Mouse (Mus musculus) MEL (cell line): ENCODE measurements around the gene Vps52. TPM values are rescaled to one million over a fixed set of nuclear protein-coding genes. Genes with fewer than 3 reads are reported as not detected.

Source experiments
- DNase-seq: peaks from one replicate; pipeline ENCODE4 v3.0.0; 2011; ENCODE audit warnings: low read depth, low spot score
- H3K27ac ChIP-seq: 2 replicates; pipeline ENCODE4 v1.5.1; 2012; ENCODE audit warnings: low read depth, mild to moderate bottlenecking, control low read depth, low read length, moderate library complexity; ENCODE audit not compliant: control insufficient read depth
- H3K27me3 ChIP-seq, 2 experiments: fragments of 150-350 bp in 1 of 2; sonication (generic) in 1 of 2; 2 replicates each; pipeline ENCODE4 v1.6.1; 2012; ENCODE audit warnings: low read length in 2 of 2, mild to moderate bottlenecking in 2 of 2, improper control_type of control experiment in 1 of 2, moderate library complexity in 1 of 2; ENCODE audit not compliant: insufficient read depth in 2 of 2, control insufficient read depth in 1 of 2
- H3K36me3 ChIP-seq, 2 experiments: 2 replicates each; pipeline ENCODE4 v1.6.1; 2012 to 2014; ENCODE audit warnings: low read length in 2 of 2, improper control_type of control experiment in 1 of 2, inconsistent platforms in 1 of 2, mild to moderate bottlenecking in 1 of 2; ENCODE audit not compliant: insufficient read depth in 2 of 2, control insufficient read depth in 1 of 2
- H3K4me1 ChIP-seq, 2 experiments: fragments of 150-350 bp in 1 of 2; sonication (generic) in 1 of 2; 2 replicates each; pipeline ENCODE4 v1.6.1; 2012; ENCODE audit warnings: low read length in 2 of 2, improper control_type of control experiment in 1 of 2, mild to moderate bottlenecking in 1 of 2; ENCODE audit not compliant: insufficient read depth in 2 of 2, control insufficient read depth in 1 of 2
- H3K4me3 ChIP-seq, 2 experiments: fragments of 150-350 bp in 1 of 2; sonication (generic) in 1 of 2; 2 replicates each; pipeline ENCODE4 v1.5.1; 2012; ENCODE audit warnings: low read depth in 2 of 2, low read length in 2 of 2, mild to moderate bottlenecking in 2 of 2, moderate library complexity in 2 of 2, control low read depth in 1 of 2, improper control_type of control experiment in 1 of 2; ENCODE audit not compliant: control insufficient read depth in 1 of 2, insufficient read depth in 1 of 2
- H3K79me2 ChIP-seq: 2 replicates; pipeline ENCODE4 v1.6.1; 2012; ENCODE audit warnings: mild to moderate bottlenecking, low read length, moderate library complexity; ENCODE audit not compliant: control insufficient read depth, poor library complexity, insufficient read depth
- H3K9ac ChIP-seq: 2 replicates; pipeline ENCODE4 v1.6.1; 2012; ENCODE audit warnings: low read depth, mild to moderate bottlenecking, control low read depth, low read length, moderate library complexity; ENCODE audit not compliant: control insufficient read depth, poor library complexity, severe bottlenecking
- H3K9me3 ChIP-seq: fragments of 150-350 bp; sonication (generic); replicated peaks from 2 replicates; pipeline ENCODE4 v1.6.1; 2012; ENCODE audit warnings: mild to moderate bottlenecking, low read length, improper control_type of control experiment, moderate library complexity; ENCODE audit not compliant: insufficient read depth
- BHLHE40 ChIP-seq: IDR thresholded peaks from 2 replicates; pipeline ENCODE4 v1.6.1; 2012; ENCODE audit warnings: low read depth, mild to moderate bottlenecking, inconsistent platforms, low read length, improper control_type of control experiment, borderline replicate concordance
- CHD1 ChIP-seq: IDR thresholded peaks from 2 replicates; pipeline ENCODE4 v1.6.1; 2012; ENCODE audit warnings: low read depth, mild to moderate bottlenecking, inconsistent platforms, low read length, improper control_type of control experiment
- ELF1 ChIP-seq: IDR thresholded peaks from 2 replicates; pipeline ENCODE4 v1.6.1; 2014; ENCODE audit warnings: low read depth, mild to moderate bottlenecking, inconsistent platforms, low read length, improper control_type of control experiment, moderate library complexity
- GATA1 ChIP-seq: IDR thresholded peaks from 2 replicates; pipeline ENCODE4 v1.6.1; 2011; ENCODE audit warnings: low read depth, low read length, improper control_type of control experiment
- HCFC1 ChIP-seq: IDR thresholded peaks from 2 replicates; pipeline ENCODE4 v1.6.1; 2012; ENCODE audit warnings: low read depth, mild to moderate bottlenecking, inconsistent platforms, low read length, improper control_type of control experiment, moderate library complexity
- JUND ChIP-seq: IDR thresholded peaks from 2 replicates; pipeline ENCODE4 v1.6.1; 2011; ENCODE audit warnings: low read depth, mild to moderate bottlenecking, improper control_type of control experiment, low read length
- KAT2A ChIP-seq: conservative IDR thresholded peaks from 2 replicates; pipeline ENCODE4 v1.6.1; 2012; ENCODE audit warnings: low read depth, low read length, improper control_type of control experiment, inconsistent platforms
- MAFK ChIP-seq: IDR thresholded peaks from 2 replicates; pipeline ENCODE4 v1.6.1; 2011; ENCODE audit warnings: low read depth, mild to moderate bottlenecking, low read length, improper control_type of control experiment, borderline replicate concordance
- MEF2A ChIP-seq: IDR thresholded peaks from 2 replicates; pipeline ENCODE4 v1.6.1; 2014; ENCODE audit warnings: low read depth, mild to moderate bottlenecking, inconsistent platforms, low read length, improper control_type of control experiment; ENCODE audit not compliant: poor library complexity, insufficient replicate concordance, severe bottlenecking; ENCODE audit errors: extremely low read depth
- MXI1 ChIP-seq: IDR thresholded peaks from 2 replicates; pipeline ENCODE4 v1.6.1; 2011; ENCODE audit warnings: mild to moderate bottlenecking, low read depth, low read length, improper control_type of control experiment
- MYB ChIP-seq: IDR thresholded peaks from 2 replicates; pipeline ENCODE4 v1.6.1; 2011; ENCODE audit warnings: mild to moderate bottlenecking, low read depth, low read length, improper control_type of control experiment
- NELFE ChIP-seq: IDR thresholded peaks from 2 replicates; pipeline ENCODE4 v1.6.1; 2011; ENCODE audit warnings: low read depth, low read length, improper control_type of control experiment
- NRF1 ChIP-seq: IDR thresholded peaks from 2 replicates; pipeline ENCODE4 v1.6.1; 2014; ENCODE audit warnings: low read depth, mild to moderate bottlenecking, inconsistent platforms, low read length, improper control_type of control experiment, moderate library complexity; ENCODE audit not compliant: poor library complexity, insufficient read depth, severe bottlenecking
- POLR2A ChIP-seq, 2 experiments: IDR thresholded peaks; 2 replicates each; pipeline ENCODE4 v1.6.1; 2011 to 2012; ENCODE audit warnings: low read length in 2 of 2, mild to moderate bottlenecking in 2 of 2, control low read depth in 1 of 2, improper control_type of control experiment in 1 of 2, low read depth in 1 of 2, moderate library complexity in 1 of 2; ENCODE audit not compliant: control insufficient read depth in 1 of 2, insufficient read depth in 1 of 2, poor library complexity in 1 of 2
- POLR2AphosphoS5 ChIP-seq: IDR thresholded peaks from 2 replicates; pipeline ENCODE4 v1.6.1; 2012; ENCODE audit warnings: low read depth, borderline replicate concordance, mild to moderate bottlenecking, inconsistent platforms, low read length, moderate library complexity, mixed read lengths
- SIN3A ChIP-seq: IDR thresholded peaks from 2 replicates; pipeline ENCODE4 v1.6.1; 2012; ENCODE audit warnings: low read length, improper control_type of control experiment, inconsistent platforms
- SMC3 ChIP-seq: IDR thresholded peaks from 2 replicates; pipeline ENCODE4 v1.6.1; 2011; ENCODE audit warnings: low read depth, low read length, improper control_type of control experiment
- TAL1 ChIP-seq: IDR thresholded peaks from 2 replicates; pipeline ENCODE4 v1.6.1; 2012; ENCODE audit warnings: mild to moderate bottlenecking, inconsistent platforms, low read length, moderate library complexity, mixed read lengths
- TBP ChIP-seq: IDR thresholded peaks from 2 replicates; pipeline ENCODE4 v1.8.0; 2011; ENCODE audit warnings: low read depth, low read length, improper control_type of control experiment
- USF2 ChIP-seq, 2 experiments: IDR thresholded peaks; 2 replicates each; pipeline ENCODE4 v1.6.1; 2011 to 2012; ENCODE audit warnings: improper control_type of control experiment in 2 of 2, low read length in 2 of 2, borderline replicate concordance in 1 of 2, inconsistent platforms in 1 of 2, low read depth in 1 of 2, mild to moderate bottlenecking in 1 of 2; ENCODE audit not compliant: insufficient read depth in 1 of 2
- ZMIZ1 ChIP-seq: IDR thresholded peaks from 2 replicates; pipeline ENCODE4 v1.6.1; 2012; ENCODE audit warnings: low read depth, mild to moderate bottlenecking, inconsistent platforms, low read length, improper control_type of control experiment, moderate library complexity
- polyA plus RNA-seq, 2 experiments: library from polyadenylated mRNA; stranded (reverse) in 1 of 2; unstranded in 1 of 2; fragments of >175 nt in 1 of 2; fragments of >200 nt in 1 of 2; gene quantifications; 2 replicates each; pipeline versions ENCODE4 v1.2.1 to v1.2.4; 2012; ENCODE audit warnings: low replicate concordance in 2 of 2, low read depth in 1 of 2; ENCODE audit not compliant: insufficient read length in 2 of 2, insufficient read depth in 1 of 2, missing spikeins in 1 of 2
- total RNA-seq: library from RNA; depleted of rRNA; stranded (reverse); fragments of 300-350 nt; gene quantifications from 2 replicates; pipeline ENCODE4 v1.2.3, GENCODE M21; 2012

Vps52 gene
- total and polyA plus RNA-seq, 3 experiments, result 23.6 to 40.7 TPM; not detected in 1

GRCm38 (mm10) chr17:33977861-33978557, 22.4 kb downstream of the Vps52 start:
- DNase-seq, result no peak
- Histone ChIP-seq H3K4me1 (no peaks in the 10 kb centered on the region), H3K27me3 (peaks cover 1% of the 10 kb centered on the region in 2 experiments; a peak in 2 of 4 replicates), H3K4me3 (peak overlapping the region; percentile 37 to 59; a peak in 3 of 4 replicates), H3K27ac (no peak overlapping the region), H3K9me3 (no peaks in the 10 kb centered on the region), H3K9ac (peak overlapping the region; percentile 54), H3K36me3 (no peaks in the 10 kb centered on the region), H3K79me2 (no peaks in the 10 kb centered on the region)
- no peak for TF ChIP-seq SMC3
- no peak for TF ChIP-seq TAL1
- no peak for TF ChIP-seq BHLHE40
- TF ChIP-seq SIN3A, result no peak
- no peak for TF ChIP-seq POLR2AphosphoS5
- no peak for TF ChIP-seq POLR2A (IDR thresholded peaks at IDR 0.05; ENCODE audit: control insufficient read depth in 1 of 2, insufficient read depth in 1 of 2, low read depth in 1 of 2, low read length in 2 of 2, poor library complexity in 1 of 2)
- no peak for TF ChIP-seq USF2 (IDR thresholded peaks at IDR 0.05; ENCODE audit: borderline replicate concordance in 1 of 2, insufficient read depth in 1 of 2, low read depth in 1 of 2, low read length in 2 of 2)
- no peak for TF ChIP-seq MAFK
- no peak for TF ChIP-seq GATA1
- TF ChIP-seq ELF1, result no peak
- TF ChIP-seq HCFC1, result no peak
- TF ChIP-seq TBP, result no peak
- TF ChIP-seq CHD1, result no peak
- no peak for TF ChIP-seq NRF1
- TF ChIP-seq MYB, result no peak
- TF ChIP-seq MEF2A, result no peak
- TF ChIP-seq JUND, result no peak
- TF ChIP-seq MXI1, result no peak
- TF ChIP-seq ZMIZ1, result no peak

DNA sequence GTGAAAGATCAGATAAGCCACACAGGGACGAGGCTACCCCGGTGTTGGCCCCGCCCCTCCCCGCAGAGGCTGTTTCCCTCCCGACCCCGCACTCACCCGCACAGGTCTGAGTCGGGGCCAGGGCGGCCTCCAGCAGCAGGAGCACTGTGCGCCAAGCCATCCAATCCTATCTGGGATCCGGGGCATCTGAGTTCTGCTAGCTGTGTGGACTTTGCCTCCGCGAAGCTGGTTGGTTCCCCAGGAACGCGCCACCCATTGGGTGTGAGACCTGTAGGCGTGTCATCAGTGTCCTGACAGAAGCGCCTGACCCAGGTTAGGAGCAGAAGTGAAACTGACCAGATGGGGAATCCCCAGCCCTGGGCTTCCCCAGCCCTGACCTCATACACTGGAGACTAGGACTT, 23.0 kb downstream of the Vps52 start:
- 0 out of 2 replicates have a peak, but pooled peaks have one; percentile 8 for TF ChIP-seq NELFE
- TF ChIP-seq KAT2A, result no peak
- Histone ChIP-seq H3K36me3 (no peaks in the 10 kb centered on the region), H3K4me1 (no peaks in the 10 kb centered on the region), H3K27me3 (peaks cover under 1 to 1% of the 10 kb centered on the region in 2 experiments; a peak in 2 of 4 replicates), H3K27ac (no peak overlapping the region), H3K4me3 (peak overlapping the region in 1 of 2 experiments; percentile 59; a peak in 2 of 4 replicates), H3K9me3 (no peaks in the 10 kb centered on the region), H3K9ac (peak overlapping the region; percentile 54), H3K79me2 (no peaks in the 10 kb centered on the region)
- DNase-seq, result peak; percentile 49
